Mouse (Mus musculus) liver, embryonic 11.5 days (tissue): ENCODE results near the gene Ep300. TPM values are rescaled to one million over a fixed set of nuclear protein-coding genes. Genes with fewer than 3 reads are reported as not detected.

Experiments used
- ATAC-seq: fragments of 200-750 bp; cut with Nextera tagmentation; replicated peaks from 2 replicates; pipeline ENCODE4 v1.8.0; 2017; ENCODE audit warnings: moderate number of reproducible peaks, mild to moderate bottlenecking, moderate TSS enrichment, moderate library complexity; ENCODE audit not compliant: low FRiP score
- DNase-seq: peaks from one replicate; pipeline ENCODE4 v3.0.0-alpha.2; 2017; ENCODE audit warnings: low spot score
- H3K27ac ChIP-seq: fragments of 300-500 bp; sonication (generic); 2 replicates; pipeline ENCODE4 v1.5.1; 2014; ENCODE audit warnings: mild to moderate bottlenecking, low read depth, low read length, control low read depth
- H3K27me3 ChIP-seq: fragments of 300-500 bp; sonication (generic); replicated peaks from 2 replicates; pipeline ENCODE4 v1.6.1; 2014; ENCODE audit warnings: low read length, mixed read lengths; ENCODE audit not compliant: control insufficient read depth, insufficient read depth
- H3K36me3 ChIP-seq: fragments of 300-500 bp; sonication (generic); 2 replicates; pipeline ENCODE4 v1.6.1; 2014; ENCODE audit warnings: mild to moderate bottlenecking, low read length, moderate library complexity, mixed read lengths; ENCODE audit not compliant: control insufficient read depth, insufficient read depth
- H3K4me1 ChIP-seq: fragments of 300-500 bp; sonication (generic); replicated peaks from 2 replicates; pipeline ENCODE4 v1.6.1; 2014; ENCODE audit warnings: low read length, mixed read lengths; ENCODE audit not compliant: control insufficient read depth, insufficient read depth
- H3K4me2 ChIP-seq: fragments of 300-500 bp; sonication (generic); 2 replicates; pipeline ENCODE4 v1.6.1; 2014; ENCODE audit warnings: mild to moderate bottlenecking, control low read depth, moderate library complexity
- H3K4me3 ChIP-seq: fragments of 300-500 bp; sonication (generic); 2 replicates; pipeline ENCODE4 v1.5.1; 2014; ENCODE audit warnings: low read depth, low read length, control low read depth
- H3K9ac ChIP-seq: fragments of 300-500 bp; sonication (generic); 2 replicates; pipeline ENCODE4 v1.6.1; 2014; ENCODE audit warnings: low read depth, low read length, control low read depth
- H3K9me3 ChIP-seq: fragments of 300-500 bp; sonication (generic); 2 replicates; pipeline ENCODE4 v1.6.1; 2016; ENCODE audit warnings: low read length, inconsistent platforms, mixed read lengths; ENCODE audit not compliant: control insufficient read depth
- WGBS: fragments of 180-500 bp; shearing (Covaris S2); extraction: QIAGEN DNeasy Blood & Tissue Kit; methylation state at CpG from one replicate; pipeline ENCODE4 v1.1.7; 2014; 5-methylcytosine and 5-hydroxymethylcytosine counted together
- polyA plus RNA-seq: library from polyadenylated mRNA; unstranded; fragments of >200 nt; fragmentation: Nextera tagmentation; extraction: Ambion mirVana; gene quantifications from 2 replicates; pipeline ENCODE4 v1.2.1, GENCODE M21; 2014

The Ep300 gene
- polyA plus RNA-seq, 1 experiment from 2014 or later, result 22.9 TPM

GRCm38 (mm10) chr15:81693366-81693966, 108.3 kb downstream of the Ep300 start:
- DNase-seq (no peak), ATAC-seq (no peak; the same call in 1 of the 2 replicates)
- peak overlapping the region; percentile 47 for H3K4me3 ChIP-seq
- no peaks in the 10 kb centered on the region for H3K36me3 ChIP-seq
- H3K4me2 ChIP-seq, result peak overlapping the region; percentile 71
- no peak overlapping the region for H3K27ac ChIP-seq
- peak overlapping the region; percentile 15; the same call in 1 of the 2 replicates for H3K9ac ChIP-seq
- H3K4me1 ChIP-seq, result peaks cover 10% of the 10 kb centered on the region; the same call in 1 of the 2 replicates
- 8% methylated on average over 41 of the region's 41 CpGs for WGBS
- peaks cover 50% of the 10 kb centered on the region for H3K27me3 ChIP-seq
- no peaks in the 10 kb centered on the region for H3K9me3 ChIP-seq

DNA sequence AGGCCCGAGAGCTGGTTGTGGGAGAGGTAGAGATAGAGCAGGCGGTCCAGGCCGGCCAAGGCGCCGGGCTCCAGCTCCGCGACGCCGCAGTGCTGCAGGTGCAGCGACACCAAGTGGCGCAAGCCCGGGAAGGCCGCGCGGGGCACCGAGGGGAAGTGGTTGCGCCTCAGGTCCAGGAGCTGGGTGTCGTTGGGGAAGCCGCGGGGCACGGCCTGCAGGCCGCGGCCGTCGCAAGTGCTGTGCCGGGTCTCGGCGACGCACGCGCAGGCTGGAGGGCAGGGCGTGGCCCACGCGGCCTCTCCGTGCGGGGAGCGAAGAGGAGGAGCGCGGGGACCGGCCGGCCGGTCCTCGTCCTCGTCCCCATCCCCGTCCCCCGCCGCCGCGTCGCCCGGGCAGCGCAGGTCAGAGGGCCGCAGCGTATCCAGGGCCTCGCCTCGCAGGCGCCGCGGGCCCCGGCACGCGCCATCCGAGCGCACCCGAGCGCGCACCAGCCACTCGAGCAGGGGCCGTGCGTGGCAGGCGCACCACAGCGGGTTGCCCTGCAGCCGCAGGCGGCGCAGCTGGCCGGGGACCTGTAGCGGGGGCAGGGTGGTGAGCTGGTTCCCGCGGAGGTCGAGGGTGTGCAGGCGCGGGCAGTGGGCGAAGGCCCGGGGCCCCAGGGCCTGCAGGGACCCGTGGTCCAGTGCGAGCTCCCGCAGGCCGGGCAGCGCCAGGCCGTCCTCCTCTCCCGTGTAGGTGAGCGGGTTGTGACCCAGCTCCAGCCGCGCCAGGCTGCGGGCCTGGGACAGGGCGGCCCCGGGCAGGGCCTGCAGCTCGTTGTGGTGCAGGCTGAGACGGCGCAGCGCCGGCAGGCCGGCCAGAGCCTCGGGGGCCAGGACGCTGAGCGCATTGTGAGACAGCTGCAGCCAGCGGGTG, 109.1 kb downstream of the Ep300 start:
- WGBS, result 2% methylated on average over 91 of the region's 107 CpGs
- no peak overlapping the region for H3K27ac ChIP-seq

DNA sequence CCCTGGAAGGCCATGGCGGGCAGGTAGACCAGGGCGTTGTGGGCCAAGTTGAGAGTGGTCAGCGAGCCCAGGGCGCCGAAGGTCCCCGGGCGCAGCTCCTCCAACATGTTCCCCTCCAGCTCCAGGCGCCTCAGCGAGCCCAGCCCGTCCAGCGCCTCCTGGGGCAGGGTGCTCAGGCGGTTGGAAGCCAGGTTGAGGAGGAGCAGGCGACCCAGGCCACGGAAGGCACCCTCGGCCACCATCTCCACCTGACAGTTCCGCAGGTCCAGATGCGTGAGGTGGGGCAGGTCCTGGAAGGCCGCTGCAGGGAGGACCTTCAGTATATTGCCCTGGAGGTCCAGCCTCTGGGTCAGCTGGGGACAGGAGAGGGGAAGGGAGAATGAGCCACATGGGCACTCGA, 109.7 kb downstream of the Ep300 start:
- Histone ChIP-seq H3K27me3 (peaks cover 50% of the 10 kb centered on the region), H3K27ac (no peak overlapping the region), H3K4me1 (peaks cover 10% of the 10 kb centered on the region; the same call in 1 of the 2 replicates), H3K4me3 (peak overlapping the region; percentile 47), H3K9ac (peak overlapping the region; percentile 15; the same call in 1 of the 2 replicates), H3K36me3 (no peaks in the 10 kb centered on the region), H3K9me3 (no peaks in the 10 kb centered on the region), H3K4me2 (peak overlapping the region; percentile 71)
- DNase-seq, result no peak
- 32% methylated on average over 19 of the region's 19 CpGs for WGBS
- ATAC-seq, result no peak

More for the DNA sequence above, 109.1 kb downstream of the Ep300 start:
- Histone ChIP-seq H3K4me2 (peak overlapping the region; percentile 71), H3K27me3 (peaks cover 50% of the 10 kb centered on the region), H3K9ac (peak overlapping the region; percentile 15), H3K36me3 (no peaks in the 10 kb centered on the region), H3K4me1 (peaks cover 10% of the 10 kb centered on the region; the same call in 1 of the 2 replicates), H3K9me3 (no peaks in the 10 kb centered on the region), H3K4me3 (peak overlapping the region; percentile 47)
- DNase-seq (peak; percentile 83), ATAC-seq (peak; percentile 72)

DNA sequence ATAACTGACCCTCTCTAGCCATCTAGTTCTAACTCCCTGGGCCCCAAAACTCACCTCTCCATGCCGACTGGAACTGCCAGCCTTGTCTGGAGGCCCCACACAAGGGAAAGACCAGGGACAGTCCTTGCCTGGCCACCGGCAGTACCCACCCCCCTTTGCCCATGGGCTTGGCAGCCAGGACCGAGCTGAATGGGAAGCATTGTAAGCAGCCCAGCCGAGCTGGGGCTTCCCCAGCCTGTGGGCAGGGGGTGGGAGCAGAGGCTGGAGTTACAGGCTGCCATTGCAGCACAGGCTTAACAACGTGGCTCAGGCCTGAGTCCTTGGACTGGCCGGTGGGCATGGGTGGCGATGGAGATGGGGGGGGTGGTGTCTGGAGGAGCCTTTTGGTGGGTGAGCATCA, 112.0 kb downstream of the Ep300 start, which contains the start of gene Chadl:
Chadl (minus strand) TSS at position 113 of the 400 bp plus-strand sequence.
- Histone ChIP-seq H3K4me3 (no peak within 1 kb of the TSS), H3K9me3 (no peaks in the 10 kb centered on the region), H3K27ac (no peak within 1 kb of the TSS), H3K4me2 (no peak within 1 kb of the TSS), H3K27me3 (peaks cover 42% of the 10 kb centered on the region), H3K4me1 (peaks cover 10% of the 10 kb centered on the region; the same call in 1 of the 2 replicates), H3K9ac (no peak within 1 kb of the TSS), H3K36me3 (no peaks in the 10 kb centered on the region)
- 61% methylated on average over 7 of the region's 7 CpGs for WGBS
- no peak for ATAC-seq
- DNase-seq, result no peak

DNA sequence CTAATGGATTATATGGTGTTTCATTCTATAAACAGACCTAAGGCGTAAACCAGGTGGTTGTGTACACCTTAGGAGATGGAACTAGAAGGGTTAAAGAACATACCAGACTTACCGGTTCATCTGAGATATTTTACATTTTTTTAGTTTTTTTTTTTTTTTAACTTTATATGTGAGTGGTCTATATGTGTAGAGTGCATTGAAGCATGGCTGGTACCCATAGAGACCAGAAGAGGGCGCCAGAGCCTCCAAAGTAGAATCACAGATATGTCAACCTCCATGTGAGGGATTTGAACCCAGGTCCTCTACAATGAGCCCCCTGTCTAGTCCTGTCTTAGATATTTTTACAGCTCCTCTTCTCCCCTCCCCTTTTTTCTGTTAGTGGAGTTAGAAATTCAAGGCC, 112.7 kb downstream of the Ep300 start:
- DNase-seq (no peak), ATAC-seq (no peak)
- no peak overlapping the region for H3K27ac ChIP-seq
- peaks cover 10% of the 10 kb centered on the region; the same call in 1 of the 2 replicates for H3K4me1 ChIP-seq
- 46% methylated on average over 3 of the region's 3 CpGs for WGBS
- H3K36me3 ChIP-seq, result peaks cover 1% of the 10 kb centered on the region; the same call in 1 of the 2 replicates
- H3K4me3 ChIP-seq, result no peak overlapping the region
- no peak overlapping the region for H3K9ac ChIP-seq
- H3K27me3 ChIP-seq, result peaks cover 35% of the 10 kb centered on the region
- H3K4me2 ChIP-seq, result no peak overlapping the region
- no peaks in the 10 kb centered on the region for H3K9me3 ChIP-seq

- no peaks in the 10 kb centered on the region for H3K9me3 ChIP-seq
- DNase-seq (no peak), ATAC-seq (no peak)
- H3K36me3 ChIP-seq, result peaks cover 8% of the 10 kb centered on the region
- H3K27ac ChIP-seq, result no peak overlapping the region
- peaks cover 28% of the 10 kb centered on the region for H3K27me3 ChIP-seq
- 52% methylated on average over 2 of the region's 2 CpGs for WGBS
- no peak overlapping the region for H3K4me2 ChIP-seq
- H3K4me3 ChIP-seq, result no peak overlapping the region
- peaks cover 8% of the 10 kb centered on the region; the same call in 1 of the 2 replicates for H3K4me1 ChIP-seq
- no peak overlapping the region for H3K9ac ChIP-seq
Measured at GRCm38 (mm10) chr15:81698532-81698931, 113.4 kb downstream of the Ep300 start.

DNA sequence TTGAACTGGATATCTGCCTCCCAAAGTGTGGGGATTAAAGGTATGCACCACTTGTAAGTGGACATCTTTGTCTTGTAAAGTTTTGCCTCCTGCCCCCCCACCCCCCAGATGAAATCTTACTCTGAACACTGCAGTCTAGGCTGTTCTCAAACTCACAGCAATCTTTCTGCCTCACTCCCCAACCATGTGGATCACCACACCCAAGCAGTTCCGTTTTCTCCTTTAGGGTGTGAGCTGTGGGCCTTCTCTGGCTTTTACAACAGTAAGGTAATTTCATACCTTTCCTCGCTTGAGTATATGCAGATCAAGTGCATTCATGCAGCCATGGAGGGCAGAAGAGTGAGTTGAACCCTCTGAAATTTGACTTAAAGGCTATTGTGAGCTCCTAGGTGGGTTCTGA, 115.0 kb downstream of the Ep300 start:
- Histone ChIP-seq H3K9me3 (no peaks in the 10 kb centered on the region), H3K27ac (no peak overlapping the region), H3K9ac (no peak overlapping the region), H3K36me3 (peaks cover 24% of the 10 kb centered on the region), H3K4me1 (no peaks in the 10 kb centered on the region; the same call in 1 of the 2 replicates), H3K27me3 (peaks cover 12% of the 10 kb centered on the region), H3K4me3 (no peak overlapping the region), H3K4me2 (no peak overlapping the region)
- ATAC-seq, result no peak
- 66% methylated on average over 2 of the region's 2 CpGs for WGBS
- no peak for DNase-seq

DNA sequence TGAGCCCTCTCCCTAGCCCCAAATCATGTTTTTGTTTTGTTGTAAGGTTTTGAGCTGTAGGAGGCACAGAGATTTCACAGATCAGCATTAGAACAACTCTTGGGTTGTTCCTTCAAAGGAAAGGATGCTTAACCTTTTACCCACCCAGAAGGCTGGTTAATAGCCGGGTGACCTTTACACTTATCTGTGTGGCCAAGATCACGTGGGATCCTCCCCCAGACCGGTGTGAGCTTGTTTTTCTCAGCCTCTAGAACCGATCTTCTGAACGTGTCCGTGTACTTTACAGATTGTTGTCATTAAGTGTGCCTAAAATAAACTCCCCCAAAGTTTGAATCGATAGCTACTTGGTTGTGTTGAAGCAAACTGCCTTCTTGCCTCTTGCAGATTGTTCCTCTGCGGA, 115.5 kb downstream of the Ep300 start:
- no peak overlapping the region for H3K9ac ChIP-seq
- no peak overlapping the region for H3K27ac ChIP-seq
- ATAC-seq (no peak), DNase-seq (no peak)
- H3K4me3 ChIP-seq, result no peak overlapping the region
- H3K4me1 ChIP-seq, result no peaks in the 10 kb centered on the region; the same call in 1 of the 2 replicates
- H3K9me3 ChIP-seq, result no peaks in the 10 kb centered on the region
- H3K36me3 ChIP-seq, result peaks cover 28% of the 10 kb centered on the region
- H3K27me3 ChIP-seq, result peaks cover 8% of the 10 kb centered on the region
- WGBS, result 60% methylated on average over 8 of the region's 8 CpGs
- H3K4me2 ChIP-seq, result no peak overlapping the region
